Mouse (Mus musculus): ENCODE data around the gene Ankrd39.
A peak's percentile ranks its signal among the peaks of the same experiment; 100 is the strongest.

Ankrd39 gene

GRCm38 (mm10) chr1:36572140-36572700 lies 25.0 kb upstream of the Ankrd39 start:
- no peak for DNase-seq (ENCODE audit: low spot score)

DNA sequence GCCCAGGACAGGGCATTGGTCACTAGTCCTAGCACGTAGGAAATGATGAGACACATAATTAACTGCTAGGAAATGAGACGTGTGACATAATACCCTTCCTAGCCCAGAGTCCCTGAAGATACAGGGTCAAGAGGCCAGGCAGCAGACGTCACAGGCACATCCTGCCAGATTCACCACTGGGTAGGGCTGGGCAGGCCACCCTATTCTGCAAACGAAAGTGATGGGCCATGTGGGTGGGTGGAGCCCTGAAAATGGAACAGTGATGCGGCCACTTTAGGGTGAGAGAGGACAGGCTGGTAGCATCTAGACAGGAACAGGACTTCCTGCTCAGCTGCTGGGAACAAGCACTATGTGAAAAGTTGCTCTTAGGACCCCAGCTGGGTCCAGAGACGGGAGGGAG lies 24.4 kb upstream of the Ankrd39 start:
- DNase-seq (ENCODE audit: low spot score): no peak

- no peak for DNase-seq (ENCODE audit: low spot score)
Observed at GRCm38 (mm10) chr1:36570320-36570719, 23.1 kb upstream of the Ankrd39 start.

DNA sequence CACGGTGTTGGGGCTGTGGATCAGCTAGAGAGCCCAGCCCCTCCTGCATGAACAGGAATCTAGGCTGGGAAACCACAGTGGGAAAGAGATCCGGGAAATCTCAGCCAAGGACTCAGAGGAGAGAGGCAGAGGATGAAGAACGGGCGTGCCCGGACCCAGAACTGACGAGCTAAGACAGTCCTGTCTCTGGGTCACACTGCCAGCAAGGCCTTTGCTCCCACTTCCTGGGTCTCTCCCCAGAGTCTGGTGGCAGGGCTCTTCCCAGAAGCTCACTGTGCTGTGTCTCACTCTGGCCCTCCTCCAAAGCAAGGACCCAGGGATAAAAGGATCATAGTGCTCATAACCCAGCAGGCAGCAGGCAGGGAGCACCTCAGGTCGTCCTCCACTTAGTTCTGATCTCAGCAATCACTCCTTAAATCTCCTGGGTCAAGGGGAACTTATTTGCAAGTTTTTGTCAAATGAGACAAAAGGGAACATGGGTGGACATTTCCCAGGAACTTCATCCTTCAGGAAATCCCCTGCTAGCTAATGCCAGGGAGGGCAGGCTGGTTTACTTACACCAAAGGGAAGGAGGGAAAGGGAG lies 22.5 kb upstream of the Ankrd39 start:
- DNase-seq (ENCODE audit: low spot score): no peak

DNA sequence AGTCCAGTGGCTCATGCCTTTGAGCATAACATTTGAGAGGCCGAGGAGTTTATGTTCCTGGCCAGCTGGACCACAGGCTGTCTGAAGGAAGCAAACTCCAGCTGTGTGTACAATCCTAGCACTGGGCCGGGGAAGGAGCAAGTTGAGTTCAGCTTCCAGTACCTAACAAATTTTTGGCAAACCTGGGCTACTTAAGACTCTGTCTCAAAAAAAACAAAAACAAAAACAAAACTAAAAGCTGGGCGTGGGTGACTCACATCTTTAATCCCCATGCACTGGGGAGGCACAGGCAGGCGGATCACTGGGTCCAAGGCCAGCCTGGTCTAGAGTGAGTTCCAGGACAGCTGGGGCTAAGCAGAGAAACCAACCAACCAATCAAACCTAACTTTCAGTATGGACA lies 21.5 kb upstream of the Ankrd39 start:
- no peak for DNase-seq (ENCODE audit: low spot score)

DNA sequence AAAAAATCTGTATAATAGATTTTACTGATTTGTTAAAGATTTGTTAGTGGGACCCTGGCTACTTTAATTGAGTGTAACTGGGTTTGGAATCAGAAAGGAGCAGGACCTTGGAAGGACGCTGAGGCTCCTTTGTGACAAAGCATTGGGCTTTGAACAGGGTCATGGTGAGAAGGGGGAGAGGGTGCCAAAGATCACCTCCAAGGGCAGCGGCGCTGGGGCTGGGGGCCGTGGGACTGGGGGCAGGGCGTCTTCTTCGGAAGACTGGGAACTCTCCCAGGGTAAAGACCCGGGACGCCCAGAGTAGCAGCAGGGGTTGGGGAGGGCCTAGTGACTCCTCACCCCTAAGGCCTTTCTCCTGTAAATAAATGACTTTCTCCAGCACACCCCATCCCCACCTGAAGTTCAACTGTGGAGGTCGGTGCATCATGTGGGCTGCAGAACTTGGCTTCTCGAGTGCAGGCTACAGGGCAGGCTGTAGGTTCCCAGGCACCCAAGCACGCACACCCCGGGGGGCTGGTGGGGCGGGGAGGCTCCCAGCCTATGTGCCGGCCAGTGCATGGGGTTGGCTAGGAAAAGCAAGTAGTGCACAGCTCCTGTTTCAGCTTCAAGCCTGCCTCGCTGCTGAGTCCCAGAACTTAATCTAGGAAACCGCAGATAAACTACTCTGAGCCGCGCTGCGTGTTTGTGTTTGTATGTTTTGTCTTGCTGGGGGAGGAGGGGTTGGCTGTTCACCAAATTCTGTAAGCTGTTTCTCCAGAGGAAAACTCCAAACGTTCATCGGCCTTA lies 20.8 kb upstream of the Ankrd39 start:
- no peak for DNase-seq (ENCODE audit: low spot score)

DNA sequence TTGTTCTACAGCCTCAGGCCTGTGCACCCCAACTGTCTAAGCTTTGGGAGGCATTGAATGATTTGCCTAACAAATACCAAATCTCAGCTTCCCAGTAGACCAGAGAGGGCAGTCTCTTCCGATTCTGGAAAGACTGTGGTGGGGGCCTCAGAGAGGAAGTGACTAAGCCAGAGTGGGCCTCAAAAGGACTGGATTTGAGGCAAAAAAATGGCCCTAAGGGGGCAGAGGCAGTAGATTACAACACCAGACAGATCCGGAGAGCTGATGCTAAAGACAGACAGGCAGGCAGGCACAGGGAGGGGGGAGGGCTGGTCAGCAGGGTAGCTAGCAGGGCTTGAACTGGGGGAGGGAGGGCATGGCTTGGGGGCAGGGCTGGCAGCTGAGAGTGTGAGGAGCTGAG lies 19.2 kb upstream of the Ankrd39 start:
- DNase-seq (ENCODE audit: low spot score): no peak

- no peak for DNase-seq (ENCODE audit: low spot score)
Observed at GRCm38 (mm10) chr1:36564101-36564500, 16.9 kb upstream of the Ankrd39 start.

GRCm38 (mm10) chr1:36563632-36564031 lies 16.4 kb upstream of the Ankrd39 start:
- no peak for DNase-seq (ENCODE audit: low spot score)

DNA sequence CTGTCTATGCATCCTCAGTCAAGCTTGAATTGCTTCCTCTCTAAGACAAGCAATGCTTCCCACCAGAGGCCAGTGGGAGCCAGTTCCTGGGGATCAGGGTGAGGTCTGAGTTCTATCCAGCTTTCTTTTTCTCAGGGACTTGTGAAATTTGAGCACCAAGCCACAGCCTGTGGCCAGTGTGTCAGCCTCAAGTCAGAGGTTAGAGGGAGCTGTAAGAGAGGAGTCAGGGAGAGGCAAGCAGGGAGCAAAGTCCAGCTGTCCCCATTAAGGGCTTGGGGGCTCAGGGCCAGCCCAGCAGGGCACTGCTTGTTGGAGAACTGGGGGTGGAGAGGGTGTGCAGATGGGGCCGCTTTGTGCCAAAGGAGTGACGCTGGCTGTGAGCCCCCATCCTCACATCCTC lies 16.0 kb upstream of the Ankrd39 start:
- no peak for DNase-seq (ENCODE audit: low spot score)

- DNase-seq (ENCODE audit: low spot score): no peak
Observed at GRCm38 (mm10) chr1:36562388-36562787, 15.1 kb upstream of the Ankrd39 start.

GRCm38 (mm10) chr1:36560903-36561302 lies 13.7 kb upstream of the Ankrd39 start:
- DNase-seq (ENCODE audit: low spot score): no peak

DNA sequence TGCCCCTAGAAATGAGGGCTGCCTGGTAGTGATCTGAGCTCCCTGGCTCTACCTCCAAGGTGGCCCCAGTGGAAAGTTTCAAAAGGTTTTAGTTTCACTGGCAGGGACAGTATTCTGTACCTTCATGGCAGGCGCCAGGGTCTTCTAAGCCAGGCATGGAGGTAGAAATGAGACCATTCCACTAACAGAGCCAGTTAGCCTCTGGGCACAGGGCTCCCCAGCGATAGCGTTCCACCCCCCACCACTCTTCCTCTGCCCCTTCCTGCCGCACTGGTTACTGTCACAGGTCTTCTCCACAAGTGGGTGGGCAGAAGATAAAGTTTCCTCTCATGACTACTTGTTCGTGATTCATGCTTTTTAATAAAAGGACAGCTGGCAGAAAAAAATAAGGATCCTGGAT lies 12.6 kb upstream of the Ankrd39 start:
- DNase-seq (ENCODE audit: low spot score): no peak

DNA sequence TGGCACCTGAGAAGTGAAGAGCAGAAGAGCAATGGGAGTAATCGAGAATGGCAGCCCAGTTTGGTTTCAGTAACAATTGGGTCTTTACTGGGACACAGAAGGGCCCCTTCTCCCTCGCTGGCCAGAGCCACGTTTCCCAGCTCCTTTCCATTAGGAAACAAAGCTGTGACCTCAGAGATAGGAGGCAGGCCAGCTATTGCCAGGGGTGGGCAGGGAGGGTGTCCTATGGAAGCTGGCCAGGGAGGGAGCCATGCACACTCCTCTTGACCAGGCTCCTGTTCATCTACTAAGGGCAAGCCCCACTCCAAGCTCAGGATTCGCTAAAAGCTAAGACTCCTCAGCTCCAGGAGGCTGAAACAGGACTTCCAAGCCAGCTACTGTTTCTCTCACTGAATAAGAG lies 12.0 kb upstream of the Ankrd39 start:
- DNase-seq (ENCODE audit: low spot score): no peak

- DNase-seq (ENCODE audit: low spot score): peak; percentile 58
Observed at GRCm38 (mm10) chr1:36558031-36558993, 11.1 kb upstream of the Ankrd39 start, which contains the start of gene Sema4c. Sema4c (minus strand) TSS chr1:36558349.

DNA sequence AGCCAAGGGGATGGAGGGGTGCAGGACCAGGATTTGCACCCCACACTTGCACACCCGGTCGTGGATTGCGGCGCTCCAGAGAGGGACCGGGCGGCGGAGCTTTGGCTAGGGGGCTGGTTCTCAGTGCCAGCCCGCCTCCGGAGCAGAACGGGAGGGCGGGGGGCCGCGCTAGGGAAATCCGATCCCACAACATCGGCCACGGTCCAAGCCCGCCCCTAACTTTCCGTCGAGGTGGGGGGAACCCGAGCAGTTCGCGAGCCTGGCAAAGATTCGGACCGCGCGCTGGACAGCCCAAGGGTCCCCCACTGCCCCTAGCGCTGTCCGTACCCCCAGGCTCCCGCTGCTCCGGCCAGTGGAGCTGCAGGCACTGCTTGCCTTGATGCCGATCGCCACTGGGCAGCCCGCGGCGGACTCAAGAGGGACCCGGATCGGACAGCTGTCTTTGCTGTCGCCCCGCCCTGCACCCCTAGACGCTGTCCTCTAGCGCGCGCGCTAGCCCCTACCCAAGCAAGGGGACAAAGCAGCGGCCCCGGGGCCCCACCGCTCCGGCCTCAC lies 10.3 kb upstream of the Ankrd39 start:
- peak; percentile 76 for DNase-seq (ENCODE audit: low spot score)

DNA sequence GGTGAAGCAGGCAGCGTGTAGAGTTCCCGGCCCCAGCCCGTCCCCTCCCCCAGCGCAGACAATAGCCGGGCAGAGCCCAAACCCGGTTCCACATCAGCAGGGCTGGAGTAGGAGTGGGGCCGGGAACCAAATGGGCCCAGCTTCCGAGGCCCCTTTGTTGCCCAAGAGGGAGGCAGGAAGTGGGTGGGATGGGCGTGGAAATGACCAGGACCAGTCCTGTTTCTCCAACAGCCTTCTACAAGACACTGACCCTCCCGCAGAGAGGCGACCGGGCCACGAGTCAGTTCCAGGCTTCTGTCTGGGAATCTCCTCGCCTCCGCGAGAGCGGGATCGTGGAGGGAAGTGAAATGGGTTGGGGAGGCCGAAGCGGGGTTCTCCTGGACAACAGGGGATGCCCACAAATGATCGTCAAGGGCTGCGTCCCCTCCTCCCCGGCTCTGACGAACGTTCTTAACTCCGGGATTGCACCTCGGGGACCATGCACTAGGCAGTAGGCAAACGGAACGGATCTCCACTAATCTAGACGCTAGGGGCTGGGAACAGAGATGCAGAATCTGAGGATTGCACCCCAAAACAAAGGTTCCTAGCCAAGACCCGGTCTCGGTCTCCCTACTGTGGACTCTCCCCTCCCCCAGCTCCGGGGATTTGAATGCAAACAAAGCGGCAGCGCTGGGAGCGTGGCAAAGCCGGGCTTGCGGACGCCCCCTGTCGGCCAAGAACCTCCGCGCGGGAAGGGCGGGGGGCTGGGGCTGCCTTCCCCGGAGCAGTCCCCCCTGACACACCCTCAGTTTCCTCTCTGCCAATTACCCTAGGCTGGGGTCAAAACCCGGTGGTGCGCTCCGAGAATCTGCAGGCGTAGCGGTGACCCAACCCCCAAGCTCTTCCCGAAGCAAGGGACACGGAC lies 9.6 kb upstream of the Ankrd39 start:
- DNase-seq (ENCODE audit: low spot score): peak; percentile 85

- DNase-seq (ENCODE audit: low spot score): no peak
Observed at GRCm38 (mm10) chr1:36555798-36556395, 8.7 kb upstream of the Ankrd39 start.

GRCm38 (mm10) chr1:36554633-36555399 lies 7.6 kb upstream of the Ankrd39 start:
- no peak for DNase-seq (ENCODE audit: low spot score)

DNA sequence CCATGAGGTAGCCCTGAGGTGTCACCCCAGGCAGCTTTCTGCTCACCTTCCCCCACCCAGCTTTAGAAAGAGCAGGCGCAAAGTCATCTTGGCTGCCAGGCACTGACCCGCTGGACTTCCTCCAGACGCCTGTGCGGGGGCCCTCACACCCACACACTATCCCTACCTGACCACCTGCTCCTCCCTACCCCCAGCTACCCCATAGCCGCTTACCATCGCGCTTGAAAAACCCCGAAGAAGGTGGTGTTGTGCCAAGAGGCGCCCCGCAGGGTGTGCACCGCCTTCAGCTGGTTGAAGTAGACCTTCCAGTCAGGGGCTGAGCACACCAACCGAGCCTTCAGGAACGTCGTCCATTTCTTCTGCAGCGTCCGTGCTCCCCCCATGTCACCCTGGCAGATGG lies 5.3 kb upstream of the Ankrd39 start:
- no peak for DNase-seq (ENCODE audit: low spot score)

Measured in testis, postnatal 14 days (tissue).